Mouse (Mus musculus) ES-Bruce4 (cell line): ENCODE measurements at regions not wholly inside any gene's neighbourhood (a gene's known extent, or its start where the extent isn't known, plus 50 kb on each side); places are given as distances from the start of the nearest gene placed in this dataset.

Experiments used
- H3K27ac ChIP-seq: 2 replicates; pipeline ENCODE4 v1.5.1; 2012; ENCODE audit warnings: low read length, inconsistent platforms; ENCODE audit not compliant: insufficient read depth
- H3K27me3 ChIP-seq: 2 replicates; pipeline ENCODE4 v1.6.1; 2012; ENCODE audit warnings: mild to moderate bottlenecking, low read length, inconsistent platforms; ENCODE audit not compliant: control insufficient read depth, poor library complexity, insufficient read depth, severe bottlenecking
- H3K36me3 ChIP-seq: 2 replicates; pipeline ENCODE4 v1.6.1; 2012; ENCODE audit warnings: inconsistent platforms, mild to moderate bottlenecking, low read length, moderate library complexity; ENCODE audit not compliant: control insufficient read depth, poor library complexity, insufficient read depth, severe bottlenecking
- H3K4me1 ChIP-seq: one replicate; pipeline ENCODE4 v1.8.1; 2011; ENCODE audit warnings: low read length; ENCODE audit not compliant: control insufficient read depth, insufficient read depth
- H3K4me3 ChIP-seq: 2 replicates; pipeline ENCODE4 v1.5.1; 2011; ENCODE audit warnings: low read depth, mild to moderate bottlenecking, low read length
- H3K9ac ChIP-seq: 2 replicates; pipeline ENCODE4 v1.6.1; 2012; ENCODE audit warnings: low read depth, mild to moderate bottlenecking, inconsistent platforms; ENCODE audit not compliant: poor library complexity, severe bottlenecking
- H3K9me3 ChIP-seq: replicated peaks from 2 replicates; pipeline ENCODE4 v1.6.1; 2012; ENCODE audit warnings: mild to moderate bottlenecking, low read length, inconsistent platforms; ENCODE audit not compliant: control insufficient read depth, poor library complexity, insufficient read depth, severe bottlenecking
- CTCF ChIP-seq: IDR thresholded peaks from one replicate; pipeline ENCODE4 v1.8.1; 2011; ENCODE audit warnings: low read depth, low read length
- EP300 ChIP-seq: IDR thresholded peaks from 2 replicates; pipeline ENCODE4 v1.6.1; 2011; ENCODE audit warnings: low read depth, low read length; ENCODE audit not compliant: insufficient read depth
- POLR2A ChIP-seq: IDR thresholded peaks from one replicate; pipeline ENCODE4 v1.8.1; 2011; ENCODE audit warnings: low read length; ENCODE audit not compliant: insufficient read depth

GRCm38 (mm10) chr12:71578912-71579311, 252.0 kb upstream of the Daam1 start:
- no peak overlapping the region for H3K27ac ChIP-seq
- H3K9ac ChIP-seq: no peak overlapping the region
- no peaks in the 10 kb centered on the region for H3K9me3 ChIP-seq
- H3K4me1 ChIP-seq: no peaks in the 10 kb centered on the region
- TF ChIP-seq CTCF (no peak), EP300 (no peak), POLR2A (no peak)
- no peaks in the 10 kb centered on the region for H3K36me3 ChIP-seq
- H3K27me3 ChIP-seq: no peaks in the 10 kb centered on the region
- no peak overlapping the region for H3K4me3 ChIP-seq

GRCm38 (mm10) chr12:71580532-71581290, 250.2 kb upstream of the Daam1 start:
- no peaks in the 10 kb centered on the region for H3K27me3 ChIP-seq
- no peak overlapping the region for H3K4me3 ChIP-seq
- no peak overlapping the region for H3K9ac ChIP-seq
- no peaks in the 10 kb centered on the region for H3K9me3 ChIP-seq
- H3K27ac ChIP-seq: no peak overlapping the region
- no peaks in the 10 kb centered on the region for H3K36me3 ChIP-seq
- no peak for TF ChIP-seq POLR2A
- no peak for TF ChIP-seq EP300
- TF ChIP-seq CTCF: no peak
- no peaks in the 10 kb centered on the region for H3K4me1 ChIP-seq

- H3K9ac ChIP-seq: no peak overlapping the region
- H3K9me3 ChIP-seq: no peaks in the 10 kb centered on the region
- TF ChIP-seq EP300: no peak
- no peak for TF ChIP-seq CTCF
- TF ChIP-seq POLR2A: no peak
- H3K27me3 ChIP-seq: no peaks in the 10 kb centered on the region; the same call in 1 of the 2 replicates
- no peak overlapping the region for H3K4me3 ChIP-seq
- H3K27ac ChIP-seq: no peak overlapping the region
- no peaks in the 10 kb centered on the region for H3K4me1 ChIP-seq
- H3K36me3 ChIP-seq: no peaks in the 10 kb centered on the region
Measured at GRCm38 (mm10) chr12:71584618-71585017, 246.3 kb upstream of the Daam1 start.

GRCm38 (mm10) chr12:71598641-71599040, 232.2 kb upstream of the Daam1 start:
- H3K9me3 ChIP-seq: peaks cover 3% of the 10 kb centered on the region; the same call in 1 of the 2 replicates
- H3K36me3 ChIP-seq: no peaks in the 10 kb centered on the region
- H3K4me3 ChIP-seq: no peak overlapping the region
- no peaks in the 10 kb centered on the region for H3K4me1 ChIP-seq
- TF ChIP-seq CTCF: no peak
- no peak for TF ChIP-seq EP300
- TF ChIP-seq POLR2A: no peak
- H3K27ac ChIP-seq: no peak overlapping the region
- no peaks in the 10 kb centered on the region; the same call in 1 of the 2 replicates for H3K27me3 ChIP-seq
- H3K9ac ChIP-seq: no peak overlapping the region

- Histone ChIP-seq H3K9me3 (peaks cover 3% of the 10 kb centered on the region; the same call in 1 of the 2 replicates), H3K9ac (no peak overlapping the region), H3K4me1 (no peaks in the 10 kb centered on the region), H3K27ac (no peak overlapping the region), H3K4me3 (no peak overlapping the region), H3K36me3 (no peaks in the 10 kb centered on the region), H3K27me3 (no peaks in the 10 kb centered on the region; the same call in 1 of the 2 replicates)
- TF ChIP-seq POLR2A (no peak), EP300 (no peak), CTCF (no peak)
Measured at GRCm38 (mm10) chr12:71601091-71601690, 229.7 kb upstream of the Daam1 start.

- H3K27me3 ChIP-seq: no peaks in the 10 kb centered on the region
- peaks cover 3% of the 10 kb centered on the region; the same call in 1 of the 2 replicates for H3K9me3 ChIP-seq
- no peak overlapping the region for H3K27ac ChIP-seq
- no peaks in the 10 kb centered on the region for H3K4me1 ChIP-seq
- H3K9ac ChIP-seq: no peak overlapping the region
- TF ChIP-seq EP300: no peak
- TF ChIP-seq CTCF: no peak
- no peak for TF ChIP-seq POLR2A
- no peaks in the 10 kb centered on the region for H3K36me3 ChIP-seq
- no peak overlapping the region for H3K4me3 ChIP-seq
Measured at GRCm38 (mm10) chr12:71603136-71603535, 227.7 kb upstream of the Daam1 start.
